Mouse (Mus musculus) olfactory bulb, adult 2 months (tissue): ENCODE data around the gene Ccdc14. TPM values are rescaled to one million over a fixed set of nuclear protein-coding genes. Genes with fewer than 3 reads are reported as not detected.
"Not testable (repeated sequence)": the region's sequence is repeated elsewhere in the genome, so short reads cannot be mapped to it uniquely, and the experiment has no call there.

Experiments
- H3K27ac ChIP-seq: fragments of 200-500 bp; 2 replicates; pipeline ENCODE4 v1.5.1; 2012; ENCODE audit warnings: low read depth, low read length; ENCODE audit not compliant: insufficient read depth
- H3K4me1 ChIP-seq: fragments of 200-500 bp; 2 replicates; pipeline ENCODE4 v1.6.1; 2012; ENCODE audit warnings: low read length; ENCODE audit not compliant: control insufficient read depth, insufficient read depth
- H3K4me3 ChIP-seq: fragments of 200-500 bp; 2 replicates; pipeline ENCODE4 v1.5.1; 2012; ENCODE audit warnings: mild to moderate bottlenecking, low read depth, low read length, moderate library complexity; ENCODE audit not compliant: insufficient read depth
- CTCF ChIP-seq: fragments of 200-500 bp; IDR thresholded peaks from 2 replicates; pipeline ENCODE4 v1.5.1; 2012; ENCODE audit warnings: low read depth, mild to moderate bottlenecking, low read length, moderate library complexity; ENCODE audit not compliant: insufficient read depth
- POLR2A ChIP-seq: fragments of 200-500 bp; IDR thresholded peaks from 2 replicates; pipeline ENCODE4 v1.6.1; 2012; ENCODE audit warnings: mild to moderate bottlenecking, low read depth, low read length, moderate library complexity; ENCODE audit not compliant: insufficient read depth
- WGBS: fragments of 180-500 bp; shearing (Covaris S2); methylation state at CpG from one replicate; pipeline ENCODE4 v1.1.7; 2018; 5-methylcytosine and 5-hydroxymethylcytosine counted together
- polyA plus RNA-seq: library from polyadenylated mRNA; stranded (reverse); fragments of >200 nt; gene quantifications from 2 replicates; pipeline ENCODE4 v1.2.4, GENCODE M21; 2012; ENCODE audit warnings: low replicate concordance; ENCODE audit not compliant: missing spikeins, insufficient read depth, insufficient read length

The Ccdc14 gene
- not detected in 2 replicates for polyA plus RNA-seq

- no peak within 1 kb of the TSS; the same call in 1 of the 2 replicates for H3K27ac ChIP-seq
Measured at GRCm38 (mm10) chr16:34690334-34691144, at the start of gene Ccdc14. Ccdc14 (plus strand) TSS chr16:34690616.

GRCm38 (mm10) chr16:34643511-34644259 lies 46.7 kb upstream of the Ccdc14 start:
- no peak overlapping the region for H3K27ac ChIP-seq
- TF ChIP-seq POLR2A (no peak), CTCF (no peak)
- WGBS = 49% methylated on average over 8 of the region's 8 CpGs
- no peak overlapping the region for H3K4me3 ChIP-seq
- H3K4me1 ChIP-seq = peaks cover 8% of the 10 kb centered on the region; the same call in 1 of the 2 replicates

More at GRCm38 (mm10) chr16:34690334-34691144, at the start of gene Ccdc14:
- Histone ChIP-seq H3K4me3 (peak within 1 kb of the TSS; percentile 87), H3K4me1 (peaks cover 3% of the 10 kb centered on the region; the same call in 1 of the 2 replicates)
- WGBS = under 1% methylated on average over 53 of the region's 53 CpGs
- TF ChIP-seq POLR2A (peak; percentile 33; the same call in 1 of the 2 replicates), CTCF (no peak)

GRCm38 (mm10) chr16:34649621-34650020 lies 40.8 kb upstream of the Ccdc14 start, which contains the start of gene Ropn1:
Ropn1 (plus strand) TSS chr16:34649921.
- no peak for TF ChIP-seq CTCF
- 79% methylated on average over 7 of the region's 7 CpGs for WGBS
- Histone ChIP-seq H3K27ac (no peak within 1 kb of the TSS), H3K4me3 (no peak within 1 kb of the TSS), H3K4me1 (no peaks in the 10 kb centered on the region)

GRCm38 (mm10) chr16:34653023-34653422 lies 37.4 kb upstream of the Ccdc14 start:
- Histone ChIP-seq H3K4me3 (no peak overlapping the region), H3K27ac (no peak overlapping the region), H3K4me1 (no peaks in the 10 kb centered on the region)
- 70% methylated on average over 5 of the region's 5 CpGs for WGBS
- no peak for TF ChIP-seq CTCF
- no peak for TF ChIP-seq POLR2A

GRCm38 (mm10) chr16:34657566-34657965 lies 32.9 kb upstream of the Ccdc14 start:
- not testable (repeated sequence) for H3K4me3 ChIP-seq, H3K4me1 ChIP-seq, H3K27ac ChIP-seq
- WGBS = 3% methylated on average over 16 of the region's 16 CpGs

- Histone ChIP-seq H3K4me3 (no peak overlapping the region), H3K4me1 (no peaks in the 10 kb centered on the region), H3K27ac (no peak overlapping the region)
- TF ChIP-seq POLR2A (no peak), CTCF (no peak)
- 21% methylated on average over 5 of the region's 5 CpGs for WGBS
Measured at GRCm38 (mm10) chr16:34657983-34658382, 32.4 kb upstream of the Ccdc14 start.

GRCm38 (mm10) chr16:34658388-34658787 lies 32.0 kb upstream of the Ccdc14 start:
- Histone ChIP-seq H3K27ac (no peak overlapping the region), H3K4me1 (no peaks in the 10 kb centered on the region), H3K4me3 (no peak overlapping the region)
- WGBS = 44% methylated on average over 11 of the region's 11 CpGs
- TF ChIP-seq CTCF = no peak
- no peak for TF ChIP-seq POLR2A

- H3K4me1 ChIP-seq = 0 out of 2 replicates have a peak, but pooled peaks cover 2% of the 10 kb centered on the region
- TF ChIP-seq CTCF (no peak), POLR2A (no peak)
- 87% methylated on average over 3 of the region's 3 CpGs for WGBS
- no peak overlapping the region for H3K4me3 ChIP-seq
- H3K27ac ChIP-seq = no peak overlapping the region
Measured at GRCm38 (mm10) chr16:34664553-34664952, 25.9 kb upstream of the Ccdc14 start.
